Mouse (Mus musculus) cortical plate, adult 2 months (tissue): ENCODE results near the gene Spint5. TPM values are rescaled to one million over a fixed set of nuclear protein-coding genes. Genes with fewer than 3 reads are reported as not detected.

Experiments
- H3K27ac ChIP-seq: fragments of 200-500 bp; 2 replicates; pipeline ENCODE4 v1.5.1; 2012; ENCODE audit warnings: low read length, control low read depth, inconsistent platforms; ENCODE audit not compliant: insufficient read depth
- H3K4me1 ChIP-seq: fragments of 200-500 bp; 2 replicates; pipeline ENCODE4 v1.6.1; 2011; ENCODE audit warnings: low read length; ENCODE audit not compliant: control insufficient read depth, insufficient read depth
- H3K4me3 ChIP-seq: fragments of 200-500 bp; 2 replicates; pipeline ENCODE4 v1.5.1; 2011; ENCODE audit warnings: mild to moderate bottlenecking, low read length, control low read depth; ENCODE audit not compliant: insufficient read depth
- CTCF ChIP-seq: fragments of 200-500 bp; IDR thresholded peaks from 2 replicates; pipeline ENCODE4 v1.5.1; 2011; ENCODE audit warnings: mild to moderate bottlenecking, control low read depth, low read length; ENCODE audit not compliant: insufficient read depth; ENCODE audit errors: extremely low read depth
- POLR2A ChIP-seq: fragments of 200-500 bp; IDR thresholded peaks from 2 replicates; pipeline ENCODE4 v1.6.1; 2011; ENCODE audit warnings: mild to moderate bottlenecking, low read length, control low read depth; ENCODE audit not compliant: insufficient read depth; ENCODE audit errors: extremely low read depth
- polyA plus RNA-seq: library from polyadenylated mRNA; depleted of rRNA; stranded (reverse); fragments of >200 nt; gene quantifications from 2 replicates; pipeline ENCODE4 v1.2.3, GENCODE M21; 2012; rRNA removed

Spint5 gene
- polyA plus RNA-seq: not detected in 2 replicates

- Histone ChIP-seq H3K4me1 (no peaks in the 10 kb centered on the region), H3K4me3 (no peak within 1 kb of the TSS), H3K27ac (no peak within 1 kb of the TSS)
- TF ChIP-seq CTCF (no peak), POLR2A (no peak)
These were observed at the start of gene Spint5 for GRCm38 (mm10) chr2:164715005-164715404. TSS of gene Spint5 (plus strand) at chr2:164715305.

GRCm38 (mm10) chr2:164670261-164670660, 44.8 kb upstream of the Spint5 start:
- Histone ChIP-seq H3K4me1 (no peaks in the 10 kb centered on the region), H3K27ac (no peak overlapping the region), H3K4me3 (no peak overlapping the region)
- TF ChIP-seq POLR2A: no peak
- no peak for TF ChIP-seq CTCF

GRCm38 (mm10) chr2:164670938-164671337, 44.2 kb upstream of the Spint5 start:
- Histone ChIP-seq H3K27ac (no peak overlapping the region), H3K4me1 (no peaks in the 10 kb centered on the region), H3K4me3 (no peak overlapping the region)
- no peak for TF ChIP-seq POLR2A
- no peak for TF ChIP-seq CTCF

- no peak within 1 kb of the TSS for H3K4me3 ChIP-seq
- H3K4me1 ChIP-seq: no peaks in the 10 kb centered on the region
- no peak within 1 kb of the TSS for H3K27ac ChIP-seq
- TF ChIP-seq CTCF (no peak), POLR2A (no peak)
These were observed 41.1 kb upstream of the Spint5 start, which contains the start of gene Wfdc11 for GRCm38 (mm10) chr2:164673987-164674386. TSS of gene Wfdc11 (minus strand) at chr2:164674087.

- H3K27ac ChIP-seq: no peak overlapping the region
- TF ChIP-seq POLR2A: no peak
- no peak for TF ChIP-seq CTCF
- no peak overlapping the region for H3K4me3 ChIP-seq
- H3K4me1 ChIP-seq: no peaks in the 10 kb centered on the region
These were observed 39.0 kb upstream of the Spint5 start for GRCm38 (mm10) chr2:164676103-164676502.

GRCm38 (mm10) chr2:164676916-164677685, 38.0 kb upstream of the Spint5 start:
- H3K4me3 ChIP-seq: no peak overlapping the region
- no peak overlapping the region for H3K27ac ChIP-seq
- TF ChIP-seq CTCF (no peak), POLR2A (no peak)
- no peaks in the 10 kb centered on the region for H3K4me1 ChIP-seq

- no peak overlapping the region for H3K4me3 ChIP-seq
These were observed 36.1 kb upstream of the Spint5 start for GRCm38 (mm10) chr2:164678848-164679625.

GRCm38 (mm10) chr2:164679906-164680305, 35.2 kb upstream of the Spint5 start:
- H3K27ac ChIP-seq: no peak overlapping the region
- no peak overlapping the region for H3K4me3 ChIP-seq
- H3K4me1 ChIP-seq: no peaks in the 10 kb centered on the region
- TF ChIP-seq POLR2A: no peak
- no peak for TF ChIP-seq CTCF

More at GRCm38 (mm10) chr2:164678848-164679625, 36.1 kb upstream of the Spint5 start:
- TF ChIP-seq CTCF (peak; percentile 65), POLR2A (no peak)
- Histone ChIP-seq H3K27ac (no peak overlapping the region), H3K4me1 (no peaks in the 10 kb centered on the region)

- TF ChIP-seq POLR2A: no peak
- TF ChIP-seq CTCF: no peak
- H3K27ac ChIP-seq: no peak within 1 kb of the TSS
These were observed 30.3 kb upstream of the Spint5 start, which contains the start of gene Wfdc13 for GRCm38 (mm10) chr2:164684807-164685206. TSS of gene Wfdc13 (plus strand) at chr2:164685107.

GRCm38 (mm10) chr2:164698201-164698600, 16.9 kb upstream of the Spint5 start, which contains the start of gene Spint4:
TSS of gene Spint4 (plus strand) at chr2:164698501.
- Histone ChIP-seq H3K4me1 (no peaks in the 10 kb centered on the region), H3K27ac (no peak within 1 kb of the TSS), H3K4me3 (no peak within 1 kb of the TSS)
- TF ChIP-seq POLR2A (no peak), CTCF (no peak)

More at GRCm38 (mm10) chr2:164684807-164685206, 30.3 kb upstream of the Spint5 start, which contains the start of gene Wfdc13:
- no peaks in the 10 kb centered on the region for H3K4me1 ChIP-seq
- H3K4me3 ChIP-seq: no peak within 1 kb of the TSS
